Mouse (Mus musculus): ENCODE measurements around the gene Ogfod3. TPM values are rescaled to one million over a fixed set of nuclear protein-coding genes. Genes with fewer than 3 reads are reported as not detected.

The Ogfod3 gene
- polyA plus RNA-seq (2015; fragmentation: Nextera tagmentation; extraction: Ambion mirVana) = 15.4 and 15.5 TPM in 2 replicates

DNA sequence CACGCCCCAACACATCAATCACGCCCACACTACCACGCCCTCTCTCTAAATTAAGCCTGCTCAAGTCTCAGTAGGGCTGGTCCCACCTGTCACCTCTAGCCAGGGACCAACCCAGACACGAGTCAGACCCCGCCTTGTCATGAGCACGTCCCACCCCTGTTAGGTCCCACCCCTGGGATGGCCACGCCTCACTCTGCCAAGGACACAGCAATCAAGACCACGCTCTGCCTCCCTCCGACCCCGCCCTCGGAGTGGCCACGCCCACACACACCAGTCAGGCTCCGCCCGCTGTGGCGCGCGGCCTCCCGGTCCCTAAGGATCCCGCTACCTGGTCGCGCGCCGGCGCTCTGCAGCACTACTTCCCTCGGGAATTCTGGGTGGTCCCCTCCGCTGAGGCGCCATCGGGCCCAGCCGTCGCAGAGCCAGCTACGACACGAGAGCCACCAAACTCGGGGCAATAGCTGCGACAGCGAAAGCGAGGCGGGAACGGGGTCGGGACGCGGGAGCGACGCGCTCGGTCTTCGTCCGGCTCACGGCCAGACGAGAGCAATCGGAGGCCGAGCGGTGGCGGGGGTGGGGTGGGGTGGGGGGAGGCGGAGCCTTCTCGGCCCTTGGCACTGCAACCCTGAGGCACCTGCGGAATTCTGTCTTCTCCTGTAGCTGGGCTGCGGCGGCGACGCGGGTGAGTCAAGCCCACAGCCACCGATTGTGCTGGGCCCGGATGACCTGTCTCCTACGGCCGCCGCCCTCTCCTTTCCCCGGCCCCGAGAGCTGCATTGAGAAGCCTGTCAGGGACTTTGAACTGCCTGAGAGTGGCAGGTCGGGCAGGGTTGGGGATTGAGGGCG, at the start of gene Ogfod3, which contains the start of gene Hexdc:
Gene Ogfod3 (minus strand): TSS at position 551 of the 846 bp plus-strand sequence.
Gene Hexdc (plus strand): TSS at position 273 of the 846 bp plus-strand sequence.
- peak within 1 kb of the TSS; percentile 88 for H3K4me2 ChIP-seq (ENCODE audit: low read depth, low read length)
- H3K36me3 ChIP-seq (ENCODE audit: control insufficient read depth, insufficient read depth) = no peaks in the 10 kb centered on the region
- H3K4me1 ChIP-seq (ENCODE audit: control insufficient read depth, low read depth, low read length) = peaks cover 17% of the 10 kb centered on the region
- peak within 1 kb of the TSS; percentile 77 for H3K27ac ChIP-seq (ENCODE audit: low read length)
- peak within 1 kb of the TSS; percentile 76 for H3K9ac ChIP-seq (ENCODE audit: low read depth, low read length)
- H3K9me3 ChIP-seq (replicated peaks; ENCODE audit: control insufficient read depth, low read length) = no peaks in the 10 kb centered on the region
- H3K4me3 ChIP-seq (ENCODE audit: low read depth, low read length) = peak within 1 kb of the TSS; percentile 86
- no peaks in the 10 kb centered on the region for H3K27me3 ChIP-seq (ENCODE audit: control insufficient read depth, insufficient read depth, low read depth, low read length)
- under 1% methylated on average over 70 of the region's 70 CpGs for WGBS (ENCODE audit: insufficient replicate concordance)
- ATAC-seq (ENCODE audit: low read depth) = peak; percentile 99

DNA sequence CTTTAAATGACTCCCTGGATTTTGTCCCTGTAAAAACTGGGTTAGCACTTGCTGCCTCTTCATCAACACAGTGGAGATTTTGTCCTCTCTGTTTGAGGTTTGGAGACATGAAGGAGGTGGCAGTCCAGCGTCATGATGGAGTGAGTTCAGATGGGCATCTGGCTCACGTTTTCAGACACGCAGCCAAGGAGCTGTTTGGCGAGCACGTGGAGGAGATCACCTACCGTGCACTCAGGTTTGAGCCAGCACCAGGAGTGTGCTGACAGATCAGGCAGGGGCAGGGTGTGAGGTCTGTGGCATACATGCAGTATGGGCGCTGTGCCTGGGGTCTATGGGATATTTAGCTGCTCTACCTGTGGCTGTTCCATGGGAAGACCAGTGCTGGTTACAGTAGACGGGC, 45.7 kb upstream of the Ogfod3 start:
- 92% methylated on average over 8 of the region's 8 CpGs for WGBS (ENCODE audit: insufficient replicate concordance)
- no peak overlapping the region for H3K4me3 ChIP-seq (ENCODE audit: low read depth, low read length)

DNA sequence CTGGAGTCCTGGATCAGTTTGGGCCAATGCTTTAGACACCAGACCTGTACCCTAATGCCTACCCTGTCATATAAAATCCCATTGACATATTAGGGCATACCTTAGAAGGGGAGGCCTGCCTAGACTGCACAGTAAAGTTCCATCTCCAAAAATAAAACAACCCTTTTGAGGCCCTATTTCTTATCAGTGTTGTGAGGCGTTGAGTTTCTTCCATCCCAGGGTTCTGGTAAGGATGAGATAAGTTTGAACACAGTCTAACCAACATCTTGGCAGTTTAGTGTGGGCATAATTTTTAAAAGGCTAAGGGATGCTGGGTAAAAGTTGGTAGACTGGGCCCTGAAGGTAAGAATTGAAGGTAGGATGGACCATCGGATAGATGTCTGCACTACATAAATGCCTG, 35.2 kb upstream of the Ogfod3 start:
- peak overlapping the region; percentile 78 for H3K4me2 ChIP-seq (ENCODE audit: low read depth, low read length)
- peak; percentile 33 for ATAC-seq (ENCODE audit: low read depth)
- no peaks in the 10 kb centered on the region for H3K9me3 ChIP-seq (replicated peaks; ENCODE audit: control insufficient read depth, low read length)
- H3K9ac ChIP-seq (ENCODE audit: low read depth, low read length) = peak overlapping the region; percentile 78
- peak overlapping the region; percentile 74 for H3K4me3 ChIP-seq (ENCODE audit: low read depth, low read length)
- H3K27ac ChIP-seq (ENCODE audit: low read length) = peak overlapping the region; percentile 96
- H3K36me3 ChIP-seq (ENCODE audit: control insufficient read depth, insufficient read depth) = peaks cover 42% of the 10 kb centered on the region
- H3K27me3 ChIP-seq (ENCODE audit: control insufficient read depth, insufficient read depth, low read depth, low read length) = no peaks in the 10 kb centered on the region
- peaks cover 29% of the 10 kb centered on the region for H3K4me1 ChIP-seq (ENCODE audit: control insufficient read depth, low read depth, low read length)
- 21% methylated on average over 2 of the region's 2 CpGs for WGBS (ENCODE audit: insufficient replicate concordance)

More for the DNA sequence above, 45.7 kb upstream of the Ogfod3 start:
- no peak for ATAC-seq (ENCODE audit: low read depth)
- peaks cover 99% of the 10 kb centered on the region for H3K36me3 ChIP-seq (ENCODE audit: control insufficient read depth, insufficient read depth)
- no peaks in the 10 kb centered on the region for H3K9me3 ChIP-seq (replicated peaks; ENCODE audit: control insufficient read depth, low read length)
- no peak overlapping the region for H3K4me2 ChIP-seq (ENCODE audit: low read depth, low read length)
- H3K27me3 ChIP-seq (ENCODE audit: control insufficient read depth, insufficient read depth, low read depth, low read length) = no peaks in the 10 kb centered on the region
- H3K27ac ChIP-seq (ENCODE audit: low read length) = no peak overlapping the region
- no peaks in the 10 kb centered on the region for H3K4me1 ChIP-seq (ENCODE audit: control insufficient read depth, low read depth, low read length)
- no peak overlapping the region for H3K9ac ChIP-seq (ENCODE audit: low read depth, low read length)

DNA sequence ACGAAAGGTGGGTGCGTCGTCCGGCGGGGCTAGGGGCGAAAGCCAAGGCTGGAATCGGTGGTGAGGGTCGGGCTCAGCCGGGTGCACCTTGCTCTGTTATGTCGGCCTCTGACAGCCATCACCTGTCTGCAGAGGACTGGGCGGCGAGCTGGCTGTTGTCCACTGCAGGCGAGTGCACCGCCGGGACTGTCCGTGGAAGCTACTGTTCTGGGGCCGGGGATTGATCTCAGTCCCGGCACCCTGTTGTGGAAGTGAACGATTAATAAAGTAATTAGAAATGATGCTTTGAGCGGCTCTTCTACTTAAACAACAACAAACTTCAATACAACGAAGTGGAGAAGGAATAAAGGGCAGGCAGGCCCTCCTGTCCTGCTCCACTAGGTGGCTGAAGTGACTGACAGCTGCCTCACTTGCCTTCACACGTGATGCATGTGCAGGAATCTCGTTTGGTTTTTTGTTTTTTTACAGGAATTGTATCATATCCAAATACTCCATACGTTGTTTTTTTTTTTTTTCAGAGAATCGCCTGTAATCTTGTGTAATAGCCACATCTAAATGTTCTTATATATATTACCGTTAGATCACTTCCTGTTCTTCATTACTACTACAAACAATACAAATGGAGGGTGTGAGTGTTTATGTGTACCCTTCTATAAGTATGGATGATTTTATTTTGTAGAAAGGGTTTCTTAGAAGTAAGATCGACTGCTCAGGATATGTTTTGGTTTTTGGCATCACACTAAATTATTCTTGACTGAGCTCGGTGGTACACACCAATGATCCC, 33.0 kb upstream of the Ogfod3 start:
- Histone ChIP-seq H3K36me3 (ENCODE audit: control insufficient read depth, insufficient read depth) (peaks cover 22% of the 10 kb centered on the region), H3K9ac (ENCODE audit: low read depth, low read length) (peak overlapping the region; percentile 78), H3K4me2 (ENCODE audit: low read depth, low read length) (peak overlapping the region; percentile 78), H3K4me3 (ENCODE audit: low read depth, low read length) (peak overlapping the region; percentile 74), H3K27ac (ENCODE audit: low read length) (peak overlapping the region; percentile 97), H3K4me1 (ENCODE audit: control insufficient read depth, low read depth, low read length) (peaks cover 39% of the 10 kb centered on the region), H3K9me3 (replicated peaks; ENCODE audit: control insufficient read depth, low read length) (no peaks in the 10 kb centered on the region), H3K27me3 (ENCODE audit: control insufficient read depth, insufficient read depth, low read depth, low read length) (no peaks in the 10 kb centered on the region)
- ATAC-seq (ENCODE audit: low read depth) = peak; percentile 2
- 2% methylated on average over 28 of the region's 28 CpGs for WGBS (ENCODE audit: insufficient replicate concordance)

DNA sequence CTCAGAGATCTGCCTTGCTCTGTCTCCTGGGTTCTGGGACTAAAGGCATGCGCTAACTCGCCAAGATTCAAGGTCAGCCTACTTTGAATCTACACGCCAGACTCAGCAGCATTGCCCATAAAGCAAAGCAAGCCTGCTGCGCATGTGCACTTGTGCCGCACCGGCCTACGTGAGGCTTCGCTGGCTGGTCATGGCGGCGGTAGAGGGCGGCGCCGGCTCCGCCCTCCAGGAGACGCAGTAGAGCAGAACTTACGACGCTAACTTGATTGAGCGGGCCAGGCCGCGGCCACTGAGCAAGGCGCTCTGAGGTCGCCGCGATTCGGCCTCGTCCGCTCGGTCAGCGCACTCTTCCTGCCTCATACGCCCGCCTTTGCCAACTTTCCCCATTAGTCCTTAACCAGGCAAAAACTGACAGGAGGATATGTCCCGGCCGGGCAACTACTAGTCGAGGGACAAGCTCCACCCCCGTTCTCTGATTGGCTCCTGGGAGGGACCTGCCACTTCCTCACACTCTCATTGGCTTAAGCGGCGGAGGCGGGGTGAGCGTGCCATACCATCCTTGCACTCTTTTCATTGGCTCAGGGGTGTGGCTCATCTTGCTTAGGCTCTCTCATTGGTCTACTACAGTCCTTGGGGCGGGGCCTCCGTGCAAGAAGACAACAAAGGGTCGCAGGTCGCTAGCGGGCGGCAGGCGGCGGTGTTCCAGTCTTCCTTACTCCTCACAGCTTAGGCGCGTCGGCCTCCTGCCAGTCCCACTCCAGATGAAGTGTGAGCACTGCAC, 32.2 kb upstream of the Ogfod3 start, which contains the start of gene Narf:
Gene Narf (plus strand): TSS at position 690 of the 781 bp plus-strand sequence.
- Histone ChIP-seq H3K9ac (ENCODE audit: low read depth, low read length) (peak within 1 kb of the TSS; percentile 87), H3K36me3 (ENCODE audit: control insufficient read depth, insufficient read depth) (peaks cover 14% of the 10 kb centered on the region), H3K9me3 (replicated peaks; ENCODE audit: control insufficient read depth, low read length) (no peaks in the 10 kb centered on the region), H3K27ac (ENCODE audit: low read length) (peak within 1 kb of the TSS; percentile 99), H3K4me1 (ENCODE audit: control insufficient read depth, low read depth, low read length) (peaks cover 39% of the 10 kb centered on the region), H3K4me2 (ENCODE audit: low read depth, low read length) (peak within 1 kb of the TSS; percentile 81), H3K27me3 (ENCODE audit: control insufficient read depth, insufficient read depth, low read depth, low read length) (no peaks in the 10 kb centered on the region), H3K4me3 (ENCODE audit: low read depth, low read length) (peak within 1 kb of the TSS; percentile 74)
- ATAC-seq (ENCODE audit: low read depth) = peak; percentile 96
- under 1% methylated on average over 50 of the region's 50 CpGs for WGBS (ENCODE audit: insufficient replicate concordance)

DNA sequence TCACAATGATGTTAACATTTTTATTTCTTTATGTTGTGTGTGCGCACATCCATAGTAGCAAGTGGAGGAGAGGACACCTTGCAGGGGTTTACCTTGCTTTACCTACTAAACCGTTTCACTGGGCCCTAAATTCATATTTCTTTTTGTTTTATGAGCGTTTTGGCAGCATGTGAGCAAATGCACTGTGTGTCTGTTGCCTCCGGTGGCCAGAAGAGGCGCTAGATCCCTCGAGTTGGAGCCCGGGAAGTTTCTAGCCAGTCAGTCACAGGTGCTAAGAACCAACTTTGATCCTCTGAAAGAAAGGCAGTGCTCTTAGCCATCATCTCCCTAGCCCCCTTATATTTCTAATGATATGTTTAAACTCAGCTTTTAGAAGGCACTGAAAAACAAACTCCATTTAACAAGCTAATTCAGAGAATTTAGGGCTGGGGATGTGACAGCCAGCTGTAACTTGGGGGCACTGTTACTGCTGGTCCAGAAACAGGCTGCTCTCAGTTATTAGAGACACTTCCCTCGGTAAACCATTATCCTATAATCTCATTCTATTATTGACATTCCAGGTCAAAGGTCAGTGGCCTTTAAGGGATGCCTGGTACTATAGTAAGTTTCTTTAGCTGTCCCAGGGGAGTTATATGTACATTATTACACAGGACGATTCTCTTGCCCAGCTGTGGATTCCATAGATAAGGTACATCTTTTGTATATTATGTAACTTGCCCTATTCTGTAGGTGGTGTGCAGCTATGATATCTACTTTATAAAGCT, 31.1 kb upstream of the Ogfod3 start:
- H3K27me3 ChIP-seq (ENCODE audit: control insufficient read depth, insufficient read depth, low read depth, low read length) = no peaks in the 10 kb centered on the region
- peak overlapping the region; percentile 87 for H3K9ac ChIP-seq (ENCODE audit: low read depth, low read length)
- H3K4me2 ChIP-seq (ENCODE audit: low read depth, low read length) = peak overlapping the region; percentile 81
- H3K36me3 ChIP-seq (ENCODE audit: control insufficient read depth, insufficient read depth) = peaks cover 7% of the 10 kb centered on the region
- peaks cover 38% of the 10 kb centered on the region for H3K4me1 ChIP-seq (ENCODE audit: control insufficient read depth, low read depth, low read length)
- peak overlapping the region; percentile 74 for H3K4me3 ChIP-seq (ENCODE audit: low read depth, low read length)
- 18% methylated on average over 9 of the region's 9 CpGs for WGBS (ENCODE audit: insufficient replicate concordance)
- peak overlapping the region; percentile 99 for H3K27ac ChIP-seq (ENCODE audit: low read length)
- no peaks in the 10 kb centered on the region for H3K9me3 ChIP-seq (replicated peaks; ENCODE audit: control insufficient read depth, low read length)
- no peak for ATAC-seq (ENCODE audit: low read depth)

DNA sequence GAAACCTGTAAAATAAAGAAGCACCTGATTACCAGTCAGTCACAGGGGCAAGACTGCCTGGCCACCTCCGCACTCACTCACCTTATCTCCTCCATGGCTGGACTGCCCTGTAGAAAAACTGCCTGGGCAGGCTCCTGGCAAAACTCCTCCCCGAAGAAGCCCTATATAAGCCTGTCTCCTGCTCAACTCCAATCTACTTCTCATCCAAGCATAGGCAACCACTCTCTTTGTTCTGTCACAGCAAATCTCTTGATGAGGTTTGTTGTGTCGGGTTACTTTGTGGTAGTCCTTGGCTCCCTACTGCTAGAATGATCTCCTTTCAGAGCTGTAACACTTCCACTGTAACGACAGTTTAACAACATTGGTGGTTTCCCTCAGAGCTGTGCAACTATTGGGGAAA, 28.2 kb upstream of the Ogfod3 start:
- no peaks in the 10 kb centered on the region for H3K9me3 ChIP-seq (replicated peaks; ENCODE audit: control insufficient read depth, low read length)
- H3K36me3 ChIP-seq (ENCODE audit: control insufficient read depth, insufficient read depth) = no peaks in the 10 kb centered on the region
- no peak for ATAC-seq (ENCODE audit: low read depth)
- peak overlapping the region; percentile 10 for H3K27ac ChIP-seq (ENCODE audit: low read length)
- H3K9ac ChIP-seq (ENCODE audit: low read depth, low read length) = no peak overlapping the region
- H3K4me2 ChIP-seq (ENCODE audit: low read depth, low read length) = no peak overlapping the region
- peaks cover 48% of the 10 kb centered on the region for H3K4me1 ChIP-seq (ENCODE audit: control insufficient read depth, low read depth, low read length)
- 28% methylated on average over 4 of the region's 4 CpGs for WGBS (ENCODE audit: insufficient replicate concordance)
- no peaks in the 10 kb centered on the region for H3K27me3 ChIP-seq (ENCODE audit: control insufficient read depth, insufficient read depth, low read depth, low read length)
- H3K4me3 ChIP-seq (ENCODE audit: low read depth, low read length) = no peak overlapping the region

All from liver, embryonic 16.5 days (tissue).